Mouse (Mus musculus) urinary bladder, postnatal 4 days (tissue): Measurements from ENCODE around the gene Snrpd3.
"Not testable (repeated sequence)": the region's sequence is repeated elsewhere in the genome, so short reads cannot be mapped to it uniquely, and the experiment has no call there.

Experiments
- DNase-seq, 2 experiments: peaks; one replicate each; pipeline ENCODE4 v3.0.0; 2021 to 2022; ENCODE audit warnings: low spot score in 2 of 2

Gene Snrpd3

DNA sequence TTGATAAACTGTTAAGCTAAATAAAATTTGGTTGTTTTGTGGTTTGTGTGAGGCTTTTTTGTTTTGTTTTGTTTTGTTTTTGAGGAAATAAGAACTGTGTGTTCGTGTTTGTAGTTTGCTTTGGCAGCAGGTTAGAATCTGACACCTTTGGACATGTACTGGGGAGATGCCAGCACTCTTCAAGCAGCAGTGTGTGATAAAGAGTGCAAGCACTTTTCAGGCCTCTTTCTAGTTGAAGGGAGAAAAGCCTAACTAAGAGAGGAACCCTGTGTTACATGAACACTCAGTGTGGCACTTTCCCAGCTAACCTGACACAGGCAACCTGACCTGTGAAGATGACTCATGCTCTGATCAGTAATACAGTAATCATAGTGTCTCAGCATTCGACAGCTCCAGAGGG, 18.1 kb downstream of the Snrpd3 start:
- DNase-seq = no peak

DNA sequence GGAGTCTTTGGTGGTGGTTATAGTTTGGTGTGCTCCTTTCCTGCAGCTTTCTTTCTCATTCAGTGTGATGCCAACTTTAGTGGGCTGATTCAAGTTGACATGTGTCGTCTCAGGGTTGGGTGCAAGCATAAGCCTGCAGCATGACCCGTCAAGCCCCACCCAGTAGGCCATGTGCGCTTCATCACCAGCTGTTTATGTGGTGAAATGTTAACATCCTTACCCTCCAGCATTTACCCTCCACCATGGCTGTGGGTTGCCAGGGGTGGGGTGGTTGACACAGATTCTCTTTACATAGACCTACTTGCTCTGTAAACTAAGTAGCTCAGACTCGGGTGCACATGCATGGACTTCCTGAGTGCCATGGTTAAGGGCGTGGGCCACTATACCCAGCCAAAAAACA, 18.8 kb downstream of the Snrpd3 start:
- no peak for DNase-seq

DNA sequence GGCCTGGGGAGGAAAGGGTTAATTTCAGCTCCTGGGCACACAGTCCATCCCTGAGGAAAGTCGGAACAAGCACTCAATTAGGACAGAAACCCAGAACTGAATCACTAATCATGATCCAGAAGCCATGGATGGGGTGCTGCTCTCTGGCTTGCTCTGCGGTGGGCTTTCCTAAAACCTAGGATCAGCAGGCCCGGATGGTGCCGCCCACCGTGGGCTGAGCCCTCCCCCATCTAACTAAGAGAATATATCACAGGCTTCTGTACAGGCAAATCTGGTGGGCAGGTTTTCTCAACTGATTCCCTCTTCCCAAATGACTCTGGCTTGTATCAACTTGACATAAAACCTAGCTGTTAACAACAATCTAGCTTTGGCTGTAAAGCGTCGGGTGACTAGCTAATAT, 30.6 kb downstream of the Snrpd3 start:
- no peak for DNase-seq

DNA sequence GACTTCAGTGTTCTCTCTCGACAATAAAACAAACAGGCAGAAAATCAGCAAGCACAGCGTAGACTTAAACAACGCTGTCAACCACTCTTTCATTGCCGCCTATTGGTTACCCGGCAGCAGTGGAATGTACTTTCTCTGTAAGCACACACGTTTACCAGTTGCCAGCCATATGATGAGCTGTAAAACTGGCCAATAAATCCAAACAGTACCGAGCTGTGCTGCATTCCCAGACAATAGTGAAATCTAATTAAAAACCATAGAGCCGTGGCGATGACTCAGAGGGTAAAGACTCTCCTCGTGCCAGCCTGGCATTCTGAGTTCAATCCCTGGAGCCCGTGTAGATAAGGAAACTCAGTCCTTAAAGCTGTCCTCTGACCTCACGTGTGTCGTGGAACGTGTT, 31.1 kb downstream of the Snrpd3 start:
- no peak for DNase-seq

DNA sequence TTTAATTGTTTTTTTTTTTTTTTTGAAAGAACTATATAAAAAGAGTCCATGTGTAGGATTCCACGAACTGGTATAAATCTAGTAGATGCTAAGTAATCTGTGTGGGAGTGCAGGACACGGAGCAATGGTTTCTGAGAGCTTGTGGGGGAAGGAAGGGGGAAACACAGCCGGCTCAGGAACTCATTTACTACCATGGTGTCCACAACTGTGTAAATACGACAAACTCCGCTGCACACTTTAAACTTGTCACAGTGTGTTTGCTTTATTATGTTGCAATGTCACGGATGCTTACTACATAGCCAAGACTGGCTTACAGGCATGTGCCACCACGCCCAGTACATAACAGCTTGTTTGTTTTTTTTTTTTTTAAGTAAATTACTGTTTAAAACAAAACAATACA, 32.5 kb downstream of the Snrpd3 start:
- no peak for DNase-seq

DNA sequence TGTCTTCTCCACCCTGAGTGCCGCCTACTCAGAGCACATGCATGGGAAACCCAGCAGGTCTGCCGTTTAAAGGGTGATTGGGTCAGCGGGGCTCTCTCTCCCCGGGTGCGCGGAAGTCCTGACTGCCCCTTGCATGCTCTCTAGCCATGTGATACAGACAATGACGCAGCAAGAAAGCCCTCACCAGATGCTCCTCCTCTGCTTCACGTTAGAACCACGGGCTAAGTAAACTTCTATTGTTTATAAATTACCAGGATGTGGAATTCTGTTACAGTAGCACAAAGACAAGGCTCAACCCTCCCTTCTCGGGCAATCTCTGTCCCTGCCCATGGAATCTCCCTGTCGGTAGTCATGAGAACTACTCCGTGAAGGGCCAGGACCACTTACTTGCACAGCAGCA, 33.8 kb downstream of the Snrpd3 start:
- no peak for DNase-seq

DNA sequence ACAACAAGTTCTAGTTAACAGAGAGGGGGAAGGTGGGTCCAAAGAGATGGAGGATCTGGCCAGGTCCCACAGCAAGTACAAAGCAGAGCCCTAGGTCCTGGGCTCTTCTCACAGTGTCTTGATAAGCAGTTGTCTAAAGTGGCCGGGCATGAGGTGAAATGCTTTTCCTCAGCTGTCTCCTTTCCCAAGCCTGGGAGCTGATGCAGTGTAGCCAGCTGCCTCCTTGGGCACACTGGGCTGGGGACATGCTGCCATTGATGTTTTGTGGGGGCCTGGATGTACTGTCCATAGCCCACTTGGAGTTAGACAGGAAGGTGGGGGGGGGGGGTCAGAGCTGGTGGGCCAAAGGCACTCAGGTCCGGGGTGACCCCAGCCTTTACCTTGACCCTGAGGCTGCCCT, 34.8 kb downstream of the Snrpd3 start:
- no peak for DNase-seq

DNA sequence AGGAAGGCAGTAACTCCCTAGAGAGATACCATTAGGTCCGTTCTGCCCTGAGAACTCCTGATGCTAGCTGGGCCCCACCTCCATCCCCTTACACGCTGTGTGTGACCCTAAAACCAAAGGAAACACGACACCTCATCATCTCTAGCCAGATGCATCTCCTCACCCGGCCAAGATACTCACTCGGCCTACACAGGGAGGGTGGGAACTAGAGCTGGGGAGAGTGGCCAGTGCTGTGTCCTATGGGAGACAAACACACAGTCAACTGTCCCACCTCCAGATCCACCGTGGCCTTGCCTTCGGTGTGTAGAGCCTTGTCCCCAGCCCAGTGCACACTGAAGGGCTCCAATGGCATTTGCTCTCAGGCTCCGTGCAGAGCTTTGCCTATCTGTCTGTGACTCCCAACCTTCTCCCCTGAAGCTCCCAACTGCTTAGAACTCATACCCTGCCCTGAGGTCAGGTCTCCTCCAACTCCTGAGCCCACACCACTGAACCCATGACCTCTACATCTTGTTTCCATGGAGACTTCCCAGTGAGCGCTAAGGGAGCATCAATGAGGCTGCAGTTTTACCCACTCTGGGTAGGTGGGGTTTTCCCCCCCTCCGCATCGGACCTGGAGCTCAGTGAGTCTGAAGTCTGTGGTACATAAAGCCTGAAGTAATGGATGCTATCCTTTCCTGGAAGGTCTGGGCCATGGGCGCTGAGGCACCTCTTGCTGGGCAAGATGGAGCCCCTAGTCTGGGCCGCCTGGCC, 35.5 kb downstream of the Snrpd3 start:
- no peak for DNase-seq

DNA sequence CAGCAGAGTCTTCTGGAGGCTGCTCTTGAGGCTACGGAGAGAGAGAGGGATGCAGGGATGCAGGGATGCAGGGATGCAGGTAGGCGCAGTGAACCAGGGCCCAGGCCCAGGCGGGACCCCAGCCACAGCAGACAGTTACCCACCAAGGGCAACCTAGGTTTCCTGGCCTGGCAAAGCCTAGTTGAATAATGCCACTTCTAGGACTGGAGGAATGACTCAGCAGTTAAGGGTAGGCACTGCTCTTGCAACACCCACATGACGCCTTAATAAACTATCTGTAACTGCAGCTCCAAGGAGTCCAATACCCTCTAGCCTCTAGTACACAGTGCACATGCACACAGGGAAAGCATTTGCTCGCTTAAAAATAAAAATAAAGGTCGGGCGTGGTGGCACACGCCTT, 36.7 kb downstream of the Snrpd3 start:
- no peak for DNase-seq

DNA sequence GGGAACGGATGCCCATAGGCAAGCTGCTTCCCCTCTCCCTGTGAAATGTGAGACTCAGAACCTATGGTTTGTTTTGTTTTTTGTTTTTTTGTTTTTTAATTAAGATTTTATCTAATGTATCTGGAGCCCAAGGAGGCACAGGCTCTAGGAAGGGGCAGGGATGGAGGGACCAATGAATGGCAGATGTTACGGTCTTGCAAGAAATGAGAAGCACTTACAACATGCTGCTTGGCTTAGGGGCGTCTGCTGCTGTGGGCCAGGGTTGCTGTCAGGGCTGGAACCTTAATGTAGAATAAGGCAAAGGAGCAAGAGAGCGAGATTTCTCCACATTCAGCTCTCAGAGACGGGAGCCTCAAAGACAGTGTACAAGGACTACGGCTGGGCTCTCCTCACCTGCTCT, 38.2 kb downstream of the Snrpd3 start:
- no peak for DNase-seq

DNA sequence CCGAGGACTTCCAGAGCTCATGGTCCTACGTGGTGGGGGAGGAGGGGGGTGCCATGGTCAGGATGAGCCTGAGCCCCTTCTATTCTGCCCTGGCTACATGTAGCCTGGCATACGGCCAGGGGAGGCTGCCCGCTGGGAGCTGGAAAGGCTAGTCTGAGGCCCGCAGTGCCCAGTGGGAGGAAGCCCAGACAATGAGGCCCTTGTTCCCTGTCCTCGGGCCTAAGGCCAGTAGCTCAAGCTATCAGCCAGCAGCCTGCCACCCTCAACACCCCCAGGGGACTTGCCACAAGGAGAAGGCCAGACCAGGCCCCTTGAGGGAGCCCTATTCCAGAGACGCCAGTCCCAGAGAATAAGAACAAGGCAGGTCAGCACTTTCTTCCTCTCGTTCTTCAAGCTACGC, 38.7 kb downstream of the Snrpd3 start:
- DNase-seq = peak; percentile 48 to 59

DNA sequence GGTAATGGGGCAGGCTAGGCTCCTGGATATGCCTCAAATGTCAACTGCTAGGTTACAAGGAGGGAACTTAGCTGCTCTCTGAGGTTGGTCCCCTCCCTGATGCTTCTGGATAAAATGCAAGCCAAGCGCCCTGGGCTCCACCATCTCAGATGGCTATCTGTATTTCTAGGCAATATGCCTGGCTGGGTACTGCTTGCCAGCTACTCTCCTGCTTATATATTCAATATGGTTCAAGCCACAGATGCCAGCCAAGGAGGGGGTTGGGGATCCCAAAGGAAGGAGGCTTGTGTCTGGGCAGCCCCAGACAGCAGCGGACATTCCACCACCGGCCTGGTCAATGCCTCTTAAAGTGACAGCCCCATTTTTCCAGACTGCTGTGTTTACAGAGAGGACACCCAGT, 41.2 kb downstream of the Snrpd3 start:
- peak in 1 of 2 experiments; percentile 56 for DNase-seq

DNA sequence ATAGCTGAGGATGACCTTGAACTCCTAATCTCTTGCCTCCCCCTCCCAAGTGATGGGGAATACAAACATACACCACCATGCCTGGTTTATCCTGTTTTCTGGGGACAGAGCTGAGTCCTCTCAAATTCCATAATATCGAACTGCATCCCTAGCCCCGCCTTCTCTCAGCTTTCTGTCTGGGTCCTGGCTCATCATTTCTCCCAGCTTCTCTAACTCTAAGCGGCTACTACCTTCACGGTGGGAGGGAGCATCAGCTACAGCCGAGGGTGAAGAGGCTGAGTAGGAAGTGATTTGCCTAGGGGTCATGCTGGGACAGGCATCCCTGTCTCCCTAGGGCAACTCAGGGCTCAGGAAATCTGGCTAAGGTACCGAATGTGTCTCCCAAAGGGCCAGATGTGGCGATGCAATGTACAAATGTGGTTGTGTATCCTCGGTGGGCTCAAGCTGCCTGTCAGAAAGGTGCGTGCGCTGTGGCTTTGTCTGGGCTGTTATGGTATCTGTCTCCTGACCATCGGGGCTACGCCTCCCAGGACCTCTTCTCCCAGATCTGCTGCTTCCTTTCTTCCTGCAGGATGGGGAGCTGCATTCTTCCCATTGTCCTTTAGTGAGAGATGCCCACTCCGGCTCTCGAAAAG, 41.8 kb downstream of the Snrpd3 start:
- no peak for DNase-seq

DNA sequence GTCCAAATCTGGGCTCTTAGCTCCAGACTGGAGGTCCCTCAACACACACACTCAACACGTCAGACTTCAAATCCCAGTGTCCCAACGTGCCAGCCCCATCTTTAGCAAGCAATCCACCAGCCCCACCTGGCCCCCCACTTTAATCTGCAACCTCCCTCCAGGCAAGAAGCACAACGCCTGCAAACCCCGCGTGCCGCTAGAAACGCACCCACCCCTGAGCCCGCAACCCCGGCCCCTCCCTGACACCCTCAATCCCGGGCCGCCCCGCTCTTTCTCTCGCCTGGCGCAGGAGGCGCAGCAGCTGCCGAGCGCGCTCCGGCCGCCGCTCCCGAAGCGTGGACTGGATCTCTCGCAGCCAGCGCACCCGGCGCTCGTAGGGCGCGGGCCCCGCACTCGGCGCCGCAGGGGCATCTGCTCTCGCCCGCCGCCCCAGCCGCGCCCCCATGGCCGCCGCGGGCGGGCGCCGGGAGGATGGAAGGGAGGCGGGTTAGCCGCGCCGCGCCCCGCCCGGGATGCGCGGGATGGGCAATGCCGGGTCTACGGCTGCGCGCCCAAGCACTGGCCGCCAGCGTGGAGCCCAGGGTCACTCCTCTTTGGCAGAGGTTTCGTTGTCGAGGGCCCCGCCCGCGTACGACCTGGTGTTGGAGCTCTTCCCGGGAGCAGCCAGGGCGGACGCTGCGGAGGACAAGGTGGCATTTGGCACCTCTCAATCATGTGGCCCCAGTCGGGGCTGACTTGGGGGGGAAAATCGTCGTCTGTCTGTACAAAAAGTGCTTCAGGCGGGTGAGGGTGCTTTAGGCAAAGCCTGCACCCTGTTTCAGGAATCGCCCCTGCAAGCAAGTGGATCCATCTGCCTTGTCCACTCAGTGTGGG, 42.6 kb downstream of the Snrpd3 start, which contains the start of gene Lrrc75b:
TSS of gene Lrrc75b (minus strand) at position 655 of the 873 bp plus-strand sequence.
- peak; percentile 52 to 62 for DNase-seq

DNA sequence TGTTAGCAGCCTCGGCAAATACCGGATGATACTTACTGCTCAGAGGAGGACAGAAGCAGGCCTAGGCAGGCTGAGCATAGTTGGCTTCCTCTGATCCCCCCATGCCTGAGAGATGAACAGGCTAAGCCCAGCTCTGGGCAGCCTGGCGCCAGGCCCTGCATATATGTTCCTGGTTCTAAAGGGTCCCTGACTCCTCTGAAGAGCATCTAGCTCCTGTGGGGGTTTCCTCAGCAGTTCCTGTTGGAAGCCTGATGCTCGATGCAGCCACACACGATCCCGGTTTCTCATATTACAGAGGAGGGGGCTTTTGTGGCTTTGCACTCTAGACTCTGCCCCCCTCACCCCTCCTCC, 43.2 kb downstream of the Snrpd3 start:
- no peak for DNase-seq

DNA sequence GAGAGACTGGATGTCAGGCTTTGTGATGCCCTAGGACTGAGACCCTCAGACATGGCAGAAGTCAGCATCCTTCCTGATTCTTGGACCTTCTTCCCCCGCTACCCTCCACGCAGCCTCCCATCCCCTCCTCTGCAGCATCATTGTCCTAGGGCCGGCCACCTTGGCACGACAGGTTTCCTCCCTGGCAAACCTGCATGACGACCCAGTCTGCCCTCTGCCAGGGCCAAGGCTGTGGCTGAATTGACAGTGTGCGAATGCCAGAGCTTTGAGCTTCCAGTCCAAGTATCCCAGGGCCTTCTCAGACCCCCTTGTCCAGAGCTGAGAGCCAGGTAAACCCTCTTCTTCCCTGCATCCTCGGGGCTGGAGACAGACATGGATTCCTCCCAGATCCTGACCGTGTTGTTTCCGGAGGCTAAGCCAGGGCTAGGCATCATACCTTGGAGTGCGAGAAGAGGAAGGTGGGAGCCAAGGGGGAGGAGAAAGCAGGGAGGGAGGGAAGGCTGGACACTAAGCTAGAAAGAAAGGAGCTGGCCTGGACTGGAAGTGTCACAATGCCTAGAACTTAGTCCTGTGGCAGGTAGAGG, 43.8 kb downstream of the Snrpd3 start, which contains the start of gene Ggt1:
TSS of gene Ggt1 (plus strand) at position 534 of the 584 bp plus-strand sequence.
- no peak for DNase-seq

DNA sequence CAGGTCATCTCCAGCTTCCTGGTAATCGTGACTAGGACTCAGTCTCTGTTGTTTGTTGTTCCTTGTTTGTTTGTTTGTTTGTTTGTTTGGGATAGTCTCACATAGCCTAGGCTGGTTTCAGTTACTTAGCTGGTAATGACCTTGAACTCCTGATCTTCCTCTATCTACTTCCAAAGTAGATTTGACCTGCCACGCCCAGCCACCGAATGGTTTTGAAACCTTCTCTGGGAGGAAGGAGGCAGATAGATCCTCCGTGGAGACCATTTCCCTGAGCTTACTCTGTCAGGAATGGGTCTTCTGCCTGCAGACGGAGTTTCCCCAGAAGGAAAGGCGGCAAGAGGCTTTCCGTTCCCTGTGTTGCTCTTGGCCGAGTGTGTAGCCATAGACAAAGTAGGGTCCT, 45.2 kb downstream of the Snrpd3 start:
- DNase-seq = no peak

DNA sequence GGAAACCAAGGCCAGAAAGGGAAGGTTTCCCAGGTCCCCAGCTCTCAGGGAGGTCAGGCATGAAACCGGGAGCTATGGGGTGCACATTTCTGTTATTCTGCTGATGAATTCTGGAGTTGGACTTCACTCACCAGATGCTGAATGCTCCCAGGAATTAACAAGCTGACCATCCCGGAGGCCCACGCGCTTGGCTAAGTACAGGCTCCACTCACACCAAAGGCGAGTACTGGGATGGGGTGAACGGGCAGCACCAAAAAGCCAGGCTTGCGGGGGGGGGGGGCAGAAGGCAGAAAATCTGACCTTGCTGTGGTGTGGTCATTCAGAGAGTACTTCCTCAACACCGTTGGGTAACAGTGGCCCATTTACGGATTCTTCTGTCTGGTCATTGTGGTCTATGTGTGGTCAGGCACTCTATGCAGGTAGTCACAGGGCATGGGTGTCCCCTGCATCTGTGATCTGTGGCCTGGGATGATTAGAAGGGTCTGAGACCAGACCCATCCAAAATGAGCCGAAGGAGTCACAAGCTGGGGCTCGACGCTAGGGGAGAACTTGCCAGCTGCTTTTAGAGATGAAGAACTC, 47.4 kb downstream of the Snrpd3 start:
- no peak for DNase-seq

DNA sequence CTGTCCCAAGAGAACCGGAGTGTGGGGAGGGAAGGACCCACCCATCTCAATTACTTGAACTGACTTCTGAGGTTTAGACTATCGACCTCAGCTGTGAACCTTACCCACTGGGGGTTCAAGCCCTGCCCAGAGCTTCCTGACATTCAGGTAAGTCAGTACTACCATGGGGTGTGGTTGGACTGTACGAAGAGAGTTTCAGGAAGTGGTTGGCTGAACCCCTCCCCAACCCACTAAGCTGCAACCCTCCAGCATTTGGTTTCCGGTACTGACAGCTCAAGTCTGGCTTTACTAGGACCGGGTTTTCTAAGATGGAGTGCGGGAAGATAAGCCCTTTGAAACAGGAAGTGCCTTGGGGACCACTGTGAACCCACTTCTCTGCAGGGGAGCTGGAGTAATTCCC, 48.1 kb downstream of the Snrpd3 start:
- DNase-seq = peak in 1 of 2 experiments; percentile 53

DNA sequence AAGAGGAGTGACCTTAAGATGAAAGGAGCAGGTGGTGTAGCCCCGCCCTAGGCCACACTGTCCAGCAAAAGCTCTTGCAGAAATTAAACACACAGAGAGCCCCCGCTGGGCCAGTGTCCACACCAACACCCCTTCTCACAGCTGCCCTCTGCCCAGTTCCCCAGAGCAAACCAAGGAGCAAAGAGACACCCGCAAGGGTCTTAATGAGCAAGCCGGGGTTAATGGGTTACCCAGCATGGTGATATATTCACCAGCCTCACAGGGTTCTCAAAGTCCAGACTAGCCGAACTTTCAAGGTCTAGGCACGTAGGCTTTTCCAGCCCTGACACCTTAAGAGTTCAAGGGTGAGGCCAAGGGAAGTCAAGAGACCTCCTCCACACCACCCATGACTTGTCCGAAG, 48.6 kb downstream of the Snrpd3 start:
- DNase-seq = peak in 1 of 2 experiments; percentile 40

DNA sequence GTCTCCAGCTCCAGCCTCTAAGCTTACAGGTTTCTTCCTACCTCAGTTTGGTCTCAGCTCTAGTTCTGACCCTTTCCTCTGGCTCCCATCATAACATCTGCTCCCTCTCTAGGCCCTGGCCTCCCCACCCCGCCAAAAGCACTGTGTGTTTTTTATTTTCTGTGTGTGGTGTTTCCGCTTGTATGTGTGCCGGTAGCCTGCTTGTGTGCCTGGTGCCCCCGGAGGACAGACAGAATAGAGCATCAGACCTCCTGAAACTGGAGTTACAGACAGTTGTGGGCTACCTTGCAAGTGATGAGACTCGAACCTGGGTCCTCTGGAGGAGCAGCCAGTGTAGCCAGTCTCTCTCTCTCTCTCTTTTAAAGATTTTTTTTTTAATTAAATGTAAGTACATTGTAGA, 49.0 kb downstream of the Snrpd3 start:
- peak in 1 of 2 experiments; percentile 43 for DNase-seq

DNA sequence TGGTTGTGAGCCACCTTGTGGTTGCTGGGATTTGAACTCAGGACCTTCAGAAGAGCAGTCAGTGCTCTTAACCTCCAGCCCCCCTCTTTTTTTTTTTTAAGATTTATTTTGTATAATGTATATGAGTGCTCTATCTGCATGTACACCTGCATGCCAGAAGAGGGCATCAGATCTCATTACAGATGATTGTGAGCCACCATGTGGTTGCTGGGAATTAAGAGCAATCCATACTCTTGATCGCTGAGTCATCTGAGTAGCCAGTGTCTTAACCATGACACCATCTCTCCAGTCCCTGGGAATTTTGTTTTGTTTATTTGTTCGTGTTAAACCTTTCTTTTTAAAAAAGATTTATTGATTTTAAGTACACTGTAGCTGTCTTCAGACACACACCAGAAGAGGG, 49.4 kb downstream of the Snrpd3 start:
- not testable (repeated sequence) for DNase-seq
